Mouse (Mus musculus): ENCODE data around the gene Rerg. TPM values are rescaled to one million over a fixed set of nuclear protein-coding genes. Genes with fewer than 3 reads are reported as not detected.

Gene Rerg
- polyA plus RNA-seq, 1 experiment from 2014 or later = 25.3 TPM

- Histone ChIP-seq H3K4me2 (no peak overlapping the region), H3K4me1 (no peaks in the 10 kb centered on the region), H3K9ac (no peak overlapping the region), H3K27me3 (replicated peaks) (no peaks in the 10 kb centered on the region), H3K4me3 (replicated peaks) (no peak overlapping the region), H3K27ac (no peak overlapping the region), H3K9me3 (no peaks in the 10 kb centered on the region), H3K36me3 (no peaks in the 10 kb centered on the region)
- 81% methylated on average over 7 of the region's 7 CpGs for WGBS
- ATAC-seq (ENCODE audit: insufficient read depth, low FRiP score, low read depth) = no peak
Measured at GRCm38 (mm10) chr6:137029931-137030610, 140.2 kb downstream of the Rerg start.

DNA sequence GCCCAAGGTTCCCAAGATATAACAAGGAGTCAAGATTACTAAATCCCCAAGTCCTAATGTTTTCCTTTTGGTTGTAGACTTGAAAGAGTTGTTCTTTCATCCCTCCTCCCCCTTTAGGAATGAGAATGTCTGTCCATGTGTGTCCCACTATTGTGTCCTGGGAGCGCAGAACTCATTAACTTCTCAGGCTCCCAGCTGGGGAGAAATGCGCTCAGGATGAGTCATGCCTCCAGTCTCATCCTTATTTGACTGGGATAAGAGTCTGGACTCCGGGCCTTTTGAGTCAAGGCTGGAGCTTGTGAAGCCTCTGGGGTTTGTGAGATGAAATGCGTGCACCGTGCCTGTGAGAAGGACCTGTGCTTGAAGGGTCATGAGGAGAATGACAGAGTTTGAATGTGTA is 144.8 kb downstream of the Rerg start:
- WGBS = 68% methylated on average over 5 of the region's 5 CpGs
- no peaks in the 10 kb centered on the region for H3K36me3 ChIP-seq
- no peak for ATAC-seq (ENCODE audit: insufficient read depth, low FRiP score, low read depth)

DNA sequence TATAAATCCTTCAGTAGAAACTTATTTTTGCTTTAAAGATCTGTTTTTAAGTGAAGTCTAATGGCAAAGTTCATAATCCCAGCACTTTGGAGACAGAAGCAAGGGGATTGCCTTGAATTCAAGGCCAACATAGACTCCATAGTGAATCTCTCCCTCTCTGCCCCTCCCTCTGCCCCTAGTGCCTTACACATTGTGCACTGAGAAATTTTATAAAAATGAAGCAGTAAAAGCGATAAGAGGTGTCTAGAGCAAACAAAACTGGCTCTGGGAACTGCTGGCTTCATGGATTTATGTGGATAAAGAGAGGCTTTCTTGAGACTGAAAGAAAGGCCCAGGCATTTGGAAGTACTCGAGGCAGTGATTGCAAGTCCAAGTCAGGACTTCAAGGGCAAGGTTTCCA is 145.8 kb downstream of the Rerg start:
- Histone ChIP-seq H3K4me1 (no peaks in the 10 kb centered on the region), H3K36me3 (no peaks in the 10 kb centered on the region), H3K4me2 (no peak overlapping the region), H3K27me3 (replicated peaks) (no peaks in the 10 kb centered on the region), H3K9ac (no peak overlapping the region), H3K9me3 (no peaks in the 10 kb centered on the region), H3K27ac (no peak overlapping the region), H3K4me3 (replicated peaks) (no peak overlapping the region)
- no peak for ATAC-seq (ENCODE audit: insufficient read depth, low FRiP score, low read depth)
- WGBS = 61% methylated on average over 2 of the region's 2 CpGs

More for the DNA sequence above, 144.8 kb downstream of the Rerg start:
- Histone ChIP-seq H3K4me2 (no peak overlapping the region), H3K4me3 (replicated peaks) (no peak overlapping the region), H3K9me3 (no peaks in the 10 kb centered on the region), H3K4me1 (no peaks in the 10 kb centered on the region), H3K9ac (no peak overlapping the region), H3K27ac (no peak overlapping the region), H3K27me3 (replicated peaks) (no peaks in the 10 kb centered on the region)

DNA sequence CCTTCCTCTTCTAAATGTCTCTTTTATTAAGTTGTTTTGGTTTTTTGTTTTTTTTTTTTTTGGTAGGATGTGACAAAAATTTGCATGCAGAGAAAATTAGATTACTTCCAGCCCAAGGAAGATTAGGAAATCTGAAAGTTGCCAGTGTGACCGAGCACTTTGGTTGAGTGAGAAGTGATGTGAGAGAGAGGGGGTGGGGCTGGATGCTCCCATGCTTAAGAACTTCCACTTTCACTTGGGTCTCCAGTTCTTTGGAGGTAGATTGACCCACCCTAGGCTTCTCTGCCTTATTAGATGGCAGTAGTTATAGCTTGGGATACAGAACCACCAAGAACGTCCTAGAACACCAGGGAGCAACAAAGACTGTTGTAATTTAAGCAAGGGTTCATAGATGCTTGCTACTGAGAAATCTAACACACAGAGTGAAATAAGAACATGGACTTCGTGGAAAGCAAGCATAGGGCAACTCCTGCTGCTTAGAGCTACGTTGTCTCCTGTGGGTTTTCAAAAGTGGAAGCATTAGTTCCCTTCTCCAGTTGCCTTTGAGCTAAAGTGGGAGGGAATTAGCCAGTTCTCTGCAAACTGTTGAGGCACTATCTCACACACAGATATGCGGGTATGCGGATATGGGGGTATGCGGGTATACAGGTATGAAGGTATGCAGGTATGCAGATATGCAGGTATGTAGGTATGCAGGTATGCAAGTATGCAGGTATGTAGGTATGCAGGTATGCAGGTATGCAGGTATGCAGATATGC is 152.9 kb downstream of the Rerg start:
- WGBS = 82% methylated on average over 7 of the region's 7 CpGs
- Histone ChIP-seq H3K4me2 (no peak overlapping the region), H3K9ac (no peak overlapping the region), H3K27me3 (replicated peaks) (no peaks in the 10 kb centered on the region), H3K36me3 (no peaks in the 10 kb centered on the region), H3K27ac (no peak overlapping the region), H3K4me1 (no peaks in the 10 kb centered on the region), H3K9me3 (no peaks in the 10 kb centered on the region), H3K4me3 (replicated peaks) (no peak overlapping the region)
- ATAC-seq (ENCODE audit: insufficient read depth, low FRiP score, low read depth) = no peak

DNA sequence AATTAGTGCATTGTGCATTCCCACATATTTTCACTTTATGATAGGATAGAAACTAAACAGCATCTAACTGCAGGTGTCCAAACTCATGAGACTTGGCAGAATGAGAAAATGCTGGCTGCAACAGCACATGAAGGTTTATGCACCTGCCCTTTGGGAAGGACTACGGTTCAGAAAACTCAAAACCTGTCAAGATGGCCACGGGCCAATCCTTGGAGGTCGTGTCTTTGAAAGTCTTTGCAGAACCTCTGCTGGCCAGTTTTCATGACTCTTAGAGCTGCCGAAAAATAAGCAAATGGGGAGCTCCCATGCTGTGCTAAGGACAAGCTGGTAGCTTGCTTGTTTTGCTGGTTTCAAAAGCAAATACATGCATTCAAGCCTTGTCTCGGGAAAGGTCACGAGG is 156.0 kb downstream of the Rerg start:
- Histone ChIP-seq H3K9ac (no peak overlapping the region), H3K9me3 (no peaks in the 10 kb centered on the region)
- no peak for ATAC-seq (ENCODE audit: insufficient read depth, low FRiP score, low read depth)

GRCm38 (mm10) chr6:137011187-137011586 is 159.1 kb downstream of the Rerg start:
- no peaks in the 10 kb centered on the region for H3K9me3 ChIP-seq
- H3K4me2 ChIP-seq = no peak overlapping the region
- H3K36me3 ChIP-seq = no peaks in the 10 kb centered on the region
- H3K27ac ChIP-seq = no peak overlapping the region
- no peaks in the 10 kb centered on the region for H3K27me3 ChIP-seq (replicated peaks)
- no peak for ATAC-seq (ENCODE audit: insufficient read depth, low FRiP score, low read depth)
- no peaks in the 10 kb centered on the region for H3K4me1 ChIP-seq
- H3K9ac ChIP-seq = no peak overlapping the region
- WGBS = 57% methylated on average over 5 of the region's 5 CpGs
- H3K4me3 ChIP-seq (replicated peaks) = no peak overlapping the region

More for the DNA sequence above, 156.0 kb downstream of the Rerg start:
- H3K27ac ChIP-seq = no peak overlapping the region
- H3K4me2 ChIP-seq = no peak overlapping the region
- no peaks in the 10 kb centered on the region for H3K36me3 ChIP-seq
- H3K27me3 ChIP-seq (replicated peaks) = no peaks in the 10 kb centered on the region
- 65% methylated on average over 6 of the region's 6 CpGs for WGBS
- no peaks in the 10 kb centered on the region for H3K4me1 ChIP-seq
- no peak overlapping the region for H3K4me3 ChIP-seq (replicated peaks)

Other genes starting within 250 kb of the Rerg start
- 40.1 and 57.2 TPM in 2 replicates for gene Erp27, start 248.3 kb downstream of the Rerg start, polyA plus RNA-seq (2015; fragmentation: Nextera tagmentation; extraction: Ambion mirVana)
- not detected in 2 replicates for gene Pde6h, start 246.7 kb downstream of the Rerg start, polyA plus RNA-seq (2015; fragmentation: Nextera tagmentation; extraction: Ambion mirVana)
- 56.1 and 70.2 TPM in 2 replicates for gene Arhgdib, start 228.6 kb downstream of the Rerg start, polyA plus RNA-seq (2015; fragmentation: Nextera tagmentation; extraction: Ambion mirVana)
- 3.3 and 3.4 TPM in 2 replicates for gene Ptpro, start 81.8 kb upstream of the Rerg start, polyA plus RNA-seq (2015; fragmentation: Nextera tagmentation; extraction: Ambion mirVana)

Measured in stomach, embryonic 15.5 days (tissue).